Mouse (Mus musculus): Measurements from ENCODE around the gene Aqp5.

GRCm38 (mm10) chr15:99605595-99605994 lies 15.0 kb downstream of the Aqp5 start:
- TF ChIP-seq EP300 (IDR thresholded peaks at IDR 0.05), result no peak
- TF ChIP-seq CTCF (IDR thresholded peaks at IDR 0.05), result no peak

All from lung, postnatal 0 days (tissue).